Mouse (Mus musculus) embryonic facial prominence, embryonic 14.5 days (tissue): ENCODE measurements around the gene Gm10719. TPM values are rescaled to one million over a fixed set of nuclear protein-coding genes. Genes with fewer than 3 reads are reported as not detected.
A peak's percentile ranks its signal among the peaks of the same experiment; 100 is the strongest.
"Not testable (repeated sequence)": the region's sequence is repeated elsewhere in the genome, so short reads cannot be mapped to it uniquely, and the experiment has no call there.

Source experiments
- ATAC-seq: fragments of 200-750 bp; cut with Nextera tagmentation; 2 replicates; pipeline ENCODE4 v1.8.0; 2017; ENCODE audit warnings: low read depth, moderate number of reproducible peaks, moderate TSS enrichment
- DNase-seq: peaks from one replicate; pipeline ENCODE4 v3.0.0-alpha.2; 2015; ENCODE audit warnings: low spot score
- H3K27ac ChIP-seq: fragments of 300-500 bp; sonication (generic); replicated peaks from 2 replicates; pipeline ENCODE4 v1.5.1; 2014; ENCODE audit warnings: low read depth, mild to moderate bottlenecking, low read length, moderate library complexity
- H3K27me3 ChIP-seq: fragments of 300-500 bp; sonication (generic); replicated peaks from 2 replicates; pipeline ENCODE4 v1.6.1; 2014; ENCODE audit warnings: low read length; ENCODE audit not compliant: control insufficient read depth, insufficient read depth
- H3K36me3 ChIP-seq: fragments of 300-500 bp; sonication (generic); 2 replicates; pipeline ENCODE4 v1.6.1; 2014; ENCODE audit warnings: low read length, mixed read lengths; ENCODE audit not compliant: control insufficient read depth, insufficient read depth
- H3K4me1 ChIP-seq: fragments of 300-500 bp; sonication (generic); 2 replicates; pipeline ENCODE4 v1.6.1; 2014; ENCODE audit warnings: antibody characterized with exemption, low read length; ENCODE audit not compliant: control insufficient read depth, insufficient read depth
- H3K4me2 ChIP-seq: fragments of 300-500 bp; sonication (generic); 2 replicates; pipeline ENCODE4 v1.6.1; 2014; ENCODE audit warnings: low read depth, mild to moderate bottlenecking, low read length, moderate library complexity, mixed read lengths
- H3K4me3 ChIP-seq: fragments of 300-500 bp; sonication (generic); 2 replicates; pipeline ENCODE4 v1.5.1; 2014; ENCODE audit warnings: low read depth, mild to moderate bottlenecking, low read length
- H3K9ac ChIP-seq: fragments of 300-500 bp; sonication (generic); 2 replicates; pipeline ENCODE4 v1.6.1; 2014; ENCODE audit warnings: low read depth, mild to moderate bottlenecking, low read length, moderate library complexity, mixed read lengths
- H3K9me3 ChIP-seq: fragments of 300-500 bp; sonication (generic); 2 replicates; pipeline ENCODE4 v1.6.1; 2016; ENCODE audit warnings: low read length; ENCODE audit not compliant: control insufficient read depth
- WGBS: fragments of 180-500 bp; shearing (Covaris S2); extraction: QIAGEN DNeasy Blood & Tissue Kit; methylation state at CpG from one replicate; pipeline ENCODE4 v1.1.7; 2014; 5-methylcytosine and 5-hydroxymethylcytosine counted together
- polyA plus RNA-seq: library from polyadenylated mRNA; unstranded; fragments of >200 nt; fragmentation: Nextera tagmentation; extraction: Ambion mirVana; gene quantifications from 2 replicates; pipeline ENCODE4 v1.2.1, GENCODE M21; 2014

Gene Gm10719
- not detected in 2 replicates for polyA plus RNA-seq

DNA sequence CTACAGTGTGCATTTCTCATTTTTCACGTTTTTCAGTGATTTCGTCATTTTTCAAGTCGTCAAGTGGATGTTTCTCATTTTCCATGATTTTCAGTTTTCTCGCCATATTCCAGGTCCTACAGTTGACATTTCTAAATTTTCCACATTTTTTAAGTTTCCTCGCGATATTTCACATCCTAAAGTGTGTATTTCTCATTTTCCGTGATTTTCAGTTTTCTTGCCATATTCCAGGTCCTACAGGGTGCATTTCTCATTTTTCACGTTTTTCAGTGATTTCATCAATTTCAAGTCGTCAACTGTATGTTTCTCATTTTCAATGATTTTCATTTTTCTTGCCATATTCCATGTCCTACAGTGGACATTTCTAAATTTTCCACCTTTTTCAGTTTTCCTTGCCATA lies at the start of gene Gm10719:
TSS of gene Gm10719 (plus strand) at position 301 of the 400 bp plus-strand sequence.
- not testable (repeated sequence) for H3K4me3 ChIP-seq, H3K27me3 ChIP-seq, H3K9me3 ChIP-seq, DNase-seq, ATAC-seq, H3K36me3 ChIP-seq, H3K4me2 ChIP-seq, H3K27ac ChIP-seq, H3K9ac ChIP-seq, H3K4me1 ChIP-seq
- 75% methylated on average over 1 of the region's 9 CpGs for WGBS

DNA sequence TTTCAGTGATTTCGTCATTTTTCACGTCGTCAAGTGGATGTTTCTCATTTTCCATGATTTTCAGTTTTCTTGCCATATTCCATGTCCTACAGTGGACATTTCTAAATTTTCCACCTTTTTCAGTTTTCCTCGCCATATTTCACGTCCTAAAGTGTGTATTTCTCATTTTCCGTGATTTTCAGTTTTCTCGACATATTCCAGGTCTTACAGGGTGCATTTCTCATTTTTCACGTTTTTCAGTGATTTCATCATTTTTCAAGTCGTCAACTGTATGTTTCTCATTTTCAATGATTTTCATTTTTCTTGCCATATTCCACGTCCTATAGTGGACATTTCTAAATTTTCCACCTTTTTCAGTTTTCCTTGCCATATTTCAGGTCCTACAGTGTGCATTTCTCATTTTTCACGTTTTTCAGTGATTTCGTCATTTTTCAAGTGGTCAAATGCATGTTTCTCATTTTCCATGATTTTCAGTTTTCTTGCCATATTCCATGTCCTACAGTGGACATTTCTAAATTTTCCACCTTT lies 16.7 kb upstream of the Gm10719 start, which contains the start of gene Gm10722:
TSS of gene Gm10722 (plus strand) at position 478 of the 528 bp plus-strand sequence.
- WGBS, result 68% methylated on average over 12 of the region's 12 CpGs
- H3K4me2 ChIP-seq, H3K27ac ChIP-seq, ATAC-seq, H3K9ac ChIP-seq, H3K27me3 ChIP-seq, H3K36me3 ChIP-seq, H3K9me3 ChIP-seq, H3K4me3 ChIP-seq, H3K4me1 ChIP-seq: not testable (repeated sequence)
- DNase-seq, result peak; percentile 25

DNA sequence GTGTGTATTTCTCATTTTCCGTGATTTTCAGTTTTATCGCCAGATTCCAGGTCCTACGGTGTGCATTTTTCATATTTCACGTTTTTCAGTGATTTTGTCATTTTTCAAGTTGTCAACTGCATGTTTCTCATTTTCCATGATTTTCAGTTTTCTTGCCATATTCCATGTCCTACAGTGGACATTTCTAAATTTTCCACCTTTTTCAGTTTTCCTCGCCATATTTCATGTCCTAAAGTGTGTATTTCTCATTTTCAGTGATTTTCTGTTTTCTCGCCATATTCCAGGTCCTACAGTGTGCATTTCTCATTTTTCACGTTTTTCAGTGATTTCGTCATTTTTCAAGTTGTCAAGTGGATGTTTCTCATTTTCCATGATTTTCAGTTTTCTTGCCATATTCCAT lies 16.2 kb upstream of the Gm10719 start:
- not testable (repeated sequence) for H3K9ac ChIP-seq, H3K9me3 ChIP-seq, H3K4me1 ChIP-seq, DNase-seq, H3K4me2 ChIP-seq, ATAC-seq, H3K27ac ChIP-seq, H3K27me3 ChIP-seq, H3K4me3 ChIP-seq, H3K36me3 ChIP-seq
- WGBS, result 63% methylated on average over 8 of the region's 8 CpGs

DNA sequence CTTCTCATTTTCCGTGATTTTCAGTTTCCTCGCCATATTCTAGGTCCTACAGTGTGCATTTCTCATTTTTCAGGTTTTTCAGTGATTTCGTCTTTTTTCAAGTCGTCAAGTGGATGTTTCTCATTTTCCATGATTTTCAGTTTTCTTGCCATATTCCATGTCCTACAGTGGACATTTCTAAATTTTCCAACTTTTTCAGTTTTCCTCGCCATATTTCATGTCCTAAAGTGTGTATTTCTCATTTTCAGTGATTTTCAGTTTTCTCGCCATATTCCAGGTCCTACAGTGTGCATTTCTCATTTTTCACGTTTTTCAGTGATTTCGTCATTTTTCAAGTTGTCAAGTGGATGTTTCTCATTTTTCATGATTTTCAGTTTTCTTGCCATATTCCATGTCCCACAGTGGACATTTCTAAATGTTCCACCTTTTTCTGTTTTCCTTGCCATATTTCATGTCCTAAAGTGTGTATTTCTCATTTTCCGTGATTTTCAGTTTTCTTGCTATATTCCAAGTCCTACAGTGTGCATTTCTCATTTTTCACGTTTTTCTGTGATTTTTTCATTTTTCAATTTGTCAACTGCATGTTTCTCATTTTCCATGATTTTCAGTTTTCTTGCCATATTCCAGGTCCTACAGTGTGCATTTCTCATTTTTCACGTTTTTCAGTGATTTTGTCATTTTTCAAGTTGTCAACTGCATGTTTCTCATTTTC lies 15.1 kb upstream of the Gm10719 start:
- not testable (repeated sequence) for H3K27ac ChIP-seq, H3K9ac ChIP-seq, H3K27me3 ChIP-seq, H3K36me3 ChIP-seq, H3K4me3 ChIP-seq, H3K9me3 ChIP-seq, H3K4me1 ChIP-seq, H3K4me2 ChIP-seq
- ATAC-seq (peak; percentile 85), DNase-seq (peak; percentile 6)
- whole genome bisulfite sequencing, result 53% methylated on average over 8 of the region's 11 CpGs

DNA sequence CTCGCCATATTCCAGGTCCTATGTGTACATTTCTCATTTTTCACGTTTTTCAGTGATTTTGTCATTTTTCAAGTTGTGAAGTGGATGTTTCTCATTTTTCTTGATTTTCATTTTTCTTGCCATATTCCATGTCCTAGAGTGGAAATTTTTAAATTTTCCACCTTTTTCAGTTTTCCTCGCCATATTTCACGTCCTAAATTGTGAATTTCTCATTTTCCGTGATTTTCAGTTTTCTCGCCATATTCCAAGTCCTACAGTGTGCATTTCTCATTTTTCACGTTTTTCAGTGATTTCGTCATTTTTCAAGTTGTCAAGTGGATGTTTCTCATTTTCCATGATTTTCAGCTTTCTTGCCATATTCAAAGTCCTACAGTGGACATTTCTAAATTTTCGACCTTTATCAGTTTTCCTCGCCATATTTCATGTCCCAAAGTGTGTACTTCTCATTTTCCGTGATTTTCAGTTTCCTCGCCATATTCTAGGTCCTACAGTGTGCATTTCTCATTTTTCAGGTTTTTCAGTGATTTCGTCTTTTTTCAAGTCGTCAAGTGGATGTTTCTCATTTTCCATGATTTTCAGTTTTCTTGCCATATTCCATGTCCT lies 14.3 kb upstream of the Gm10719 start, which contains the start of gene Gm11168:
TSS of gene Gm11168 (plus strand) at position 553 of the 603 bp plus-strand sequence.
- H3K27ac ChIP-seq, H3K36me3 ChIP-seq, DNase-seq, ATAC-seq, H3K4me3 ChIP-seq, H3K4me1 ChIP-seq, H3K9ac ChIP-seq, H3K4me2 ChIP-seq, H3K9me3 ChIP-seq, H3K27me3 ChIP-seq: not testable (repeated sequence)
- 74% methylated on average over 6 of the region's 14 CpGs for WGBS

DNA sequence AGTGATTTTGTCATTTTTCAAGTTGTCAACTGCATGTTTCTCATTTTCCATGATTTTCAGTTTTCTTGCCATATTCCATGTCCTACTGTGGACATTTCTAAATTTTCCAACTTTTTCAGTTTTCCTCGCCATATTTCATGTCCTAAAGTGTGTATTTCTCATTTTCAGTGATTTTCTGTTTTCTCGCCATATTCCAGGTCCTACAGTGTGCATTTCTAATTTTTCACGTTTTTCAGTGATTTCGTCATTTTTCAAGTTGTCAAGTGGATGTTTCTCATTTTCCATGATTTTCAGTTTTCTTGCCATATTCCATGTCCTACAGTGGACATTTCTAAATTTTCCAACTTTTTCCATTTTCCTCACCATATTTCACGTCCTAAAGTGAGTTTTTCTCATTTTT lies 11.0 kb upstream of the Gm10719 start:
- not testable (repeated sequence) for H3K9ac ChIP-seq, ATAC-seq, H3K27me3 ChIP-seq, H3K36me3 ChIP-seq, H3K9me3 ChIP-seq, H3K27ac ChIP-seq, H3K4me1 ChIP-seq, H3K4me3 ChIP-seq, DNase-seq, H3K4me2 ChIP-seq
- WGBS, result 75% methylated on average over 1 of the region's 5 CpGs

DNA sequence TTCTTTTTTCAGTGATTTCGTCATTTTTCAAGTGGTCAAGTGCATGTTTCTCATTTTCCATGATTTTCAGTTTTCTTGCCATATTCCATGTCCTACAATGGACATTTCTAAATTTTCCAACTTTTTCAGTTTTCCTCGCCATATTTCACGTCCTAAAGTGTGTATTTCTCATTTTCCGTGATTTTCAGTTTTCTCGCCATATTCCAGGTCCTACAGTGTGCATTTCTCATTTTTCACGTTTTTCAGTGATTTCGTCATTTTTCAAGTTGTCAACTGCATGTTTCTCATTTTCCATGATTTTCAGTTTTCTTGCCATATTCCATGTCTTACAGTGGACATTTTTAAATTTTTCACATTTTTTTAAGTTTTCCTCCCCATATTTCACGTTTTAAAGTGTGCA lies 10.6 kb upstream of the Gm10719 start:
- not testable (repeated sequence) for H3K4me1 ChIP-seq, DNase-seq, H3K27me3 ChIP-seq, H3K27ac ChIP-seq, H3K9me3 ChIP-seq, H3K9ac ChIP-seq, H3K4me2 ChIP-seq, H3K4me3 ChIP-seq, H3K36me3 ChIP-seq
- ATAC-seq, result peak; percentile 70; the same call in 1 of the 2 replicates
- WGBS, result 74% methylated on average over 7 of the region's 8 CpGs

DNA sequence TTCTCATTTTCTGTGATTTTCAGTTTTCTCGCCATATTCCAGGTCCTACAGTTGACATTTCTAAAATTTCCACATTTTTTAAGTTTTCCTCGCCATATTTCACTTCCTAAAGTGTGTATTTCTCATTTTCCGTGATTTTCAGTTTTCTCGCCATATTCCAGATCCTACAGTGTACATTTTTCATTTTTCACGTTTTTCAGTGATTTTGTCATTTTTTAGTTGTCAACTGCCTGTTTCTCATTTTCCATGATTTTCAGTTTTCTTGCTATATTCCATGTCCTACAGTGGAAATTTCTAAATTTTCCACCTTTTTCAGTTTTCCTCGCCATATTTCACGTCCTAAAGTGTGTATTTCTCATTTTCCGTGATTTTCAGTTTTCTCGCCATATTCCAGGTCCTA lies 9.9 kb upstream of the Gm10719 start:
- not testable (repeated sequence) for DNase-seq, H3K4me2 ChIP-seq, H3K36me3 ChIP-seq, H3K9me3 ChIP-seq, H3K27me3 ChIP-seq, H3K4me3 ChIP-seq, H3K9ac ChIP-seq, H3K27ac ChIP-seq, H3K4me1 ChIP-seq
- WGBS, result 73% methylated on average over 6 of the region's 9 CpGs
- ATAC-seq, result peak; percentile 35; the same call in 1 of the 2 replicates
